8 mouse cellular contexts compared by ENCODE assay signal in the genomic region with DNA sequence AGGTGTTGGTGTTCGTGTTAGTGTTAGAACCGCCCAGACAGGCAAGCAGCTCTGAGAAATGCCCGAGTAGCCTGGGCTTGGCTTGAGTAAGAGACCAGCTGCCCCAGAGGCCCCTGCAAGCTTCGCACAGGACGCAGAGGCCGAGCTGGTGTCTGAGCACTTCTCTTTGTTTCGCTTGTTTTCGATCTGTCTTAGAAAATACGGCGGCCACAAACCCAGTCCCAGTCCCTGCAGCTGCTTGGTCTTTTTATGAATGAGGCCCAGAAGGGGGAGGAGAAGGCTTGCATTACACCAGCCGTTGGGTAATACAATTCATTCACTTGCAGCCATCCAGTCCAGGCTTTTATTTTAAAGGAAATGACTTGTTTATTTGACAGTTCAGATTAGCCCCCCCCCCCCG.
A peak's percentile ranks its signal among the peaks of the same experiment; 100 is the strongest.
DNase-seq lines count a peak whose midpoint lies in the region; ATAC-seq and TF ChIP-seq lines count a peak whose summit lies in the region.

No protein-coding gene starts in this region.

- no peak overlapping the region for H3K4me3 ChIP-seq in hindbrain, postnatal 0 days (ENCODE audit: low read length)
- H3K4me3 ChIP-seq in limb, embryonic 15.5 days, result 0 out of 2 replicates have a peak overlapping the region, but pooled peaks have one; percentile 14
- no peak overlapping the region for H3K4me3 ChIP-seq in midbrain, embryonic 14.5 days (replicated peaks; ENCODE audit: low read depth, low read length)

- H3K9me3 ChIP-seq in hindbrain, postnatal 0 days (ENCODE audit: low read length), result no peaks in the 10 kb centered on the region
- no peaks in the 10 kb centered on the region for H3K9me3 ChIP-seq in limb, embryonic 15.5 days
- H3K9me3 ChIP-seq in midbrain, embryonic 14.5 days (ENCODE audit: control insufficient read depth, low read length), result no peaks in the 10 kb centered on the region

- H3K4me1 ChIP-seq in hindbrain, postnatal 0 days (ENCODE audit: insufficient read depth, low read length), result peaks cover 13% of the 10 kb centered on the region; the same call in 1 of the 2 replicates
- peaks cover 38% of the 10 kb centered on the region for H3K4me1 ChIP-seq in limb, embryonic 15.5 days
- peaks cover 22% of the 10 kb centered on the region for H3K4me1 ChIP-seq in midbrain, embryonic 14.5 days (ENCODE audit: control insufficient read depth, insufficient read depth, low read length)

- H3K36me3 ChIP-seq in hindbrain, postnatal 0 days (ENCODE audit: insufficient read depth, low read length), result no peaks in the 10 kb centered on the region
- H3K36me3 ChIP-seq in limb, embryonic 15.5 days, result peaks cover 3% of the 10 kb centered on the region
- no peaks in the 10 kb centered on the region for H3K36me3 ChIP-seq in midbrain, embryonic 14.5 days (ENCODE audit: control insufficient read depth, insufficient read depth, low read length)

- H3K4me2 ChIP-seq in hindbrain, postnatal 0 days (ENCODE audit: low read depth, low read length), result peak overlapping the region; percentile 28; the same call in 1 of the 2 replicates
- peak overlapping the region; percentile 33 for H3K4me2 ChIP-seq in limb, embryonic 15.5 days
- H3K4me2 ChIP-seq in midbrain, embryonic 14.5 days (ENCODE audit: low read length), result peak overlapping the region; percentile 30

- H3K9ac ChIP-seq in hindbrain, postnatal 0 days (replicated peaks; ENCODE audit: low read length), result no peak overlapping the region
- H3K9ac ChIP-seq in limb, embryonic 15.5 days, result no peak overlapping the region
- peak overlapping the region; percentile 14; the same call in 1 of the 2 replicates for H3K9ac ChIP-seq in midbrain, embryonic 14.5 days (replicated peaks; ENCODE audit: low read length)

- DNase-seq in cerebellum, postnatal 14 days, result peak; percentile 60 to 62
- no peak for DNase-seq in cerebellum, adult 11-12 months
- peak; percentile 39 for DNase-seq in gastrocnemius, postnatal 25 days
- DNase-seq in hindbrain, postnatal 0 days (ENCODE audit: low spot score), result peak; percentile 73
- DNase-seq in midbrain, embryonic 14.5 days, result peak; percentile 81
- DNase-seq in thymus, postnatal 10 days (ENCODE audit: low spot score in 2 of 2), result peak; percentile 11 to 17

- peak; percentile 51 for ATAC-seq in common myeloid progenitor, adult 5-6 weeks (replicated peaks; ENCODE audit: low read depth, poor library complexity, severe bottlenecking)
- peak; percentile 90 for ATAC-seq in hindbrain, postnatal 0 days
- ATAC-seq in limb, embryonic 15.5 days (ENCODE audit: insufficient number of reproducible peaks, low FRiP score, low TSS enrichment, low read depth), result peak; percentile 72; the same call in 1 of the 2 replicates
- peak; percentile 83 for ATAC-seq in midbrain, embryonic 14.5 days (ENCODE audit: low FRiP score, low TSS enrichment)

- WGBS in hindbrain, postnatal 0 days, result 6% methylated on average over 12 of the region's 12 CpGs
- WGBS in limb, embryonic 15.5 days, result 3% methylated on average over 12 of the region's 12 CpGs
- WGBS in midbrain, embryonic 14.5 days, result 1% methylated on average over 12 of the region's 12 CpGs

- no peaks in the 10 kb centered on the region for H3K27me3 ChIP-seq in hindbrain, postnatal 0 days (ENCODE audit: insufficient read depth, low read length)
- no peaks in the 10 kb centered on the region for H3K27me3 ChIP-seq in limb, embryonic 15.5 days
- no peaks in the 10 kb centered on the region for H3K27me3 ChIP-seq in midbrain, embryonic 14.5 days (ENCODE audit: control insufficient read depth, insufficient read depth, low read length)

- no peak; the same call in 1 of the 2 replicates for TF ChIP-seq CTCF in hindbrain, postnatal 0 days (IDR thresholded peaks at IDR 0.05; ENCODE audit: low read depth)

- peak overlapping the region; percentile 77 for H3K27ac ChIP-seq in hindbrain, postnatal 0 days
- peak overlapping the region; percentile 68 for H3K27ac ChIP-seq in limb, embryonic 15.5 days
- peak overlapping the region; percentile 85 for H3K27ac ChIP-seq in midbrain, embryonic 14.5 days (replicated peaks; ENCODE audit: low read depth, low read length)
